Mouse (Mus musculus) regulatory T cell (primary cell): ENCODE data around the gene Lim2.

ENCODE experiments used
- in situ Hi-C: fragments of 300-600 bp; cut with MboI, MseI; formaldehyde crosslinking; loops from one replicate; pipeline ENCODE4 v1.15.1; 2025; ENCODE audit warnings: high pct_unique_total_duplicates

Lim2 gene

GRCm38 (mm10) chr7:43427406-43427805, at the start of gene Lim2:
Lim2 (plus strand) TSS chr7:43427670.
- in situ Hi-C loops = no loop called here

DNA sequence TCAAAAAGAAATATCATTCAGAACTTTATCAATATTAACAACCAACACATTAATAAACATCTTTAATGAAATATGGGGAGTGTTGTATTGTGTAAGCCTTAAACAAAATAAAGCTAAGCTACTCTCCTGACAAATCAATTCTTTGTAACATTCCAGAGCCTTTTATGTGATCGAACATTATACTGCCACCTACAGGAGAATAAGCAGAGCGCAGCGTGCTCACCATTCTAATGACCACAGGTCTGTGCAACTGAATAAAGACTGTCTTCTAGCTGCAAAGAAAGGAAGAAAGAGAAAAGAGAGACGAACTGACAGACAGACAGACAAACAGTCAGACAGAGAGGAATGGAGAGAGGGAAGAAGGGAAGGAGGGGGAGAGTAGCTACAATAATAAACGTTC, 49.2 kb upstream of the Lim2 start:
- in situ Hi-C loops = loop anchor here (5.0 kb wide), 1 partner anchor 101 kb away; no protein-coding TSS in a partner anchor

DNA sequence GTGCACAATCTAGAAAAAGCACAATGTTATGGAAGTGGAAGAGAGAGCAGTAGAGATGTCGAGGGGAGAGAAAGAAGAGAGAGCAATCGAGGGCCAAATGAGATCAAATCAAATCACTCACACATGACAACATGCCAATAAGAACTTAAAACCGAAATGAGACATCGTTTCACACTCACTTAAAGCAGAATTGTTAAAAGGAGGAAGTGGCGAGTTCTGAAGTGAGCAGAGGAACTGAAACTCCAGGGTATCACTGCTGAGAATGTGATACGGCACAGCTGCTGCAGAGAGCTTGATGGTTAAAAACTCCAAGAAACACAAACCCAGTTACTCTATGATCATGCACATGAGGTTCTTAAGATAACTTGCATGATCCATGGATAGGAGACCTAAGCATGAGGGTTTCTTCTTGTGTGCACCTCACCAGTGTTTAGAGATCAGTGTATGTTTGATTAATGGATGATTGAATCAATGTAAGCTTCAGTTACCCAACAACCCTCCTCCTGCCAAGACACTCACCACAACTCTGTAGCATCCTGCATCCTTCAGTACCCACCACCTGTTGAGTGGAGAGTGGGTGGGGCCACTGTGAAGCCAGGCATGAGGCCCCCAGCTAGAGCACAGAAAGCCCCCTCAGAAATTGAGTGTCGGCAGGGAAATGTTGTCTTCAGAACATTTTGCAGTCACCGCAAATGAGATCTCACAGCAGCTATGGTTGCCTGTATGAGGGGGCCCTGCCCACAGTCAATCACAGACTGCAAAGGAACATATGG, 34.9 kb upstream of the Lim2 start:
- in situ Hi-C loops = no loop called here

DNA sequence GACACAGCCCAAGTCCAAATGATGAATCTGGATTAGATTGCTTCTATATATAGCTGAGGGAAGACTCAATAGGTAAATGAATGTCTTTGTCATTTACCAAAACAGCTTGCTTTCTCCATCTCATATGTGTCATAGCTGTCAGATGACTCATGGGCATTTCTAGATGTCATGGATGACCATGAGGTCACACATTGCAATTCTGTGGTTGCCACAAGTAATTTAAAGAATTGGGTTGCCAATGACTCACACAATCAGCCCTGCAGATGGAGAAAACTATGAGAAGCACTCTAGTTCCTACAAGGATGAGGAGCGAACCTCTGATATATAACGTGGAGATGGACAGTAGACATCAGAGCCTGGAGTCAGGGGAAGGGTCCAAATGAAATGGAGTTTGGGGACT, 28.0 kb upstream of the Lim2 start:
- in situ Hi-C loops = no loop called here

- in situ Hi-C loops = no loop called here
These were observed 24.8 kb upstream of the Lim2 start for GRCm38 (mm10) chr7:43402718-43403117.

GRCm38 (mm10) chr7:43407573-43407972, 19.9 kb upstream of the Lim2 start:
- in situ Hi-C loops = no loop called here

GRCm38 (mm10) chr7:43408131-43408553, 19.3 kb upstream of the Lim2 start, which contains the start of gene Siglecg:
Siglecg (plus strand) TSS chr7:43408204.
- in situ Hi-C loops = no loop called here

DNA sequence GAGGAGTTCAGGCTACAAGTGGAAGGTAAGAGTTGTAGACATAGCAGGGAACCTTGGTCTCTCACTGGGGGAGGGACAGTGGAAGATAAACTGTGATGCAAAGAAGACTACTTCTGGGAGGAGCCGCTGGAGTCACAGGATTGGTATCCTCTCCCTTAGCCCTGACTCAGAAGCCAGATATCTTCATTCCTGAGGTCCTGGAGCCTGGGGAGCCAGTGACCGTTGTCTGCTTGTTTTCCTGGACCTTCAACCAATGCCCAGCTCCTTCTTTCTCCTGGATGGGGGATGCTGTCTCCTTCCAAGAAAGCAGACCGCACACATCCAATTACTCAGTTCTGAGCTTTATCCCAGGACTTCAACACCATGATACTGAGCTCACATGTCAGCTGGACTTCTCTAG, 18.4 kb upstream of the Lim2 start:
- in situ Hi-C loops = no loop called here

- in situ Hi-C loops = loop anchor here (5.0 kb wide), 1 partner anchor 1381 kb away; no protein-coding TSS in a partner anchor
These were observed 15.7 kb upstream of the Lim2 start for GRCm38 (mm10) chr7:43411724-43412123.

DNA sequence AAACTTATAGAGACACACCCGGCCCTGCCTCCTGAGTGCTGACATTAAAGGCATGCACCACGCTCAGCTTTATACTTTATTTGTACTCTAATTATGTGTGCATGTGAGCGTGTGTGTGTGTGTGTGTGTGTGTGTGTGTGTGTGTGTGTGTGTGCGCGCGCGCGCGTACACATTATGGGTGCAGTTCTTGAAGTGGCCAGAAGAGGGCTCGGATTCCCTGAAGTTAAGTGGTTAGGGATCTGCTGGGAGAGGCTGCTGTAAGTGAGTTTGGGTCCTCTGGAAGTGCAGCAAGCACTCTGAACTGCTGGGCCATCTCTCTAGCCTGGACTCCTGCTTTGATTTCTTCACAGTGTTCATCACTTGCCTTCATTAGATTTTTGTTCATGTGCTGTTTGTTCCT, 10.2 kb upstream of the Lim2 start:
- in situ Hi-C loops = no loop called here

DNA sequence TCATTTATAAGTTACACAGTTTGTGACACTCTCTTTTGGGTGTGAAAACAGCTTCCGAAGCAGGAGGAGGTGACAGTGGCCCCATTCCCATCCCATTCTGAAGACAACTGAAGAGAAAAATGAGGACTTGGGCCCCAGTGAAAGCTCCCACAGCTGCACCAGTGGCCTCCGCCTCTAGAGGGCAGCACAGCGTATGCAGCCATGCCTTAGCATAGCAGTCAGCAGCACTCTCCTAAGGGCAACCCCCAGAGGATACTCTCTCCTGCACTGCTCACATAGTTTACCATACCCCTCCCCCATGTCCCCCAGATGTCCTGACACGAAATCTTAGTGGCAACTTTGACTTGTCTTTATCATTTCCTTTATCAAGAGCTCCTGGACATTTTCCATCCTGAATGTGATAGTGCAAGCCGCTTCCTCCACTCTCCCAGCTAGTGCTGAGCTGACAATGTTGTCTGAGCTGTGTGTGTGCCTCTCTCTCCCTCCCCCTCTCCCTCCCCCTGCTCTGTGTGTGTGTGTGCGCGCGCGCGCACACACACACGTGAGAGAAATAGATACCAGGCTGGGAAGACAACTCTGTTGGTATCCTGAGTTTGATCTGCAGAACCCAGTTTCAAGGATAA, 4.4 kb upstream of the Lim2 start:
- in situ Hi-C loops = no loop called here

DNA sequence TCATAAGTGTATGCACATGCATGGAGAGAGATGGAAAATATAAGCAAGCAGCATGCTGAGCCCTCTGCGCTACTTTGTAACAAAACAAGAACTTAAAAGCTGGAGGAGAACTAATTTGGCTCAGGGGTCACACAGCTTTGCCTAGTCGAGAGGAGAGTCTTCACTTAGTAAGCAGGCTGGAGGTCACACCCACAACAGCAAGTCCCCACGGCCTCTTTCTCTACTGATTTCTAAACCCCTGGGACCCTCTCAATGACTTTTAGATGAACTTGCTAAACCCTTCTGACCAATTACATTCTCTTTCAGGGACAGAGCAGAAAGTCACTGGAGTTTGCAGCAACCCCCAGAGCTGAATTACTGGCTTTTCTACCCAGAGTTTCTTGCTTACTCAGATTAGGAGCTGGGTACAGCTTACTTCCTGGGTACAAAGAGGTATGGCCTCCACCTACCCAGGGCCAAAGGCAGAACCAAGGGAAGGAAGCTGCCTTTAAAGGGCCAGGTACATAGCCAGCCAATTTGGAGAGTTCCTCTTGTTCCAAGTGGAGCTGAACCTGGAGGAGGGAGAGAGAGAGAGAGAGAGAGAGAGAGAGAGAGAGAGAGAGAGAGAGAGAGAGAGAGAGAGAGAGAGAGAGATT, 3.4 kb upstream of the Lim2 start:
- in situ Hi-C loops = no loop called here

DNA sequence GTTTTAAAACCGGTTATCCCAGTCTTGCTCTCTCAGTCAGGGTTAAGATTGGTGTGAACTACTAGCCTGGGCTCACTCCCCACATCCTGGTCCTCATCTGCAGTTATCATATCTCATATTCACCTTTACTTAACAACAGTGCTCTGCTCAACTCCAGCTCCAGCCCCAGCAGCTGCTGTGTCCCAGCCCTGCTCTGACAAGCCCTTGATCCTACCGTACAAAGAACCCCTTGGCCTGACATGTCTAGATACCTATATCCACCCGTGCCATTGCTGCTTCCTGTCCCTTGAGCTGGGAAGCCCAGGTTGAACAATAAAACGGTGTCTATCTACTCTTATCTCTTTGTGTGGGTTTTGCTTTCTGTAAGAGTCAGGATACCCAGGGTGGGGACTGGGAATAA, 2.0 kb downstream of the Lim2 start:
- in situ Hi-C loops = no loop called here

DNA sequence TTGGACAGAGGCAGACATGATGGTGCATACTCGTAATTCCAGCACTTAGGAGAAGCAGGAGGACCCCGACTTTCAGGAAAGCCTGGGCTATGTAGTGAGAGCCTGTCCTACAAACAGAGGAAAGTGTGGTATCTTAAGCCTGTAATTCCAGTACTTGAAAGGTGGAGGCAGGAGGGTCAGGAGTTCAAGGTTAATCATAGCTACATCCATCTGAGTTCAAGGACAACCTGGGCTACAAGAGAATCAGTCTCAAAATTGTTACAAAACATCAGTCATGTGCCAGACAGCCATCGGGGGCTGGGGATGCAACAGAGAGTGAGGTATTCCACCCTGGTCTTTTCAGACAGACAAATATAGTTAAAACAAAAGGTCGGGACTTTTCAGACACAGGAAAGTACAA, 5.4 kb downstream of the Lim2 start:
- in situ Hi-C loops = no loop called here

GRCm38 (mm10) chr7:43434676-43435075, 7.2 kb downstream of the Lim2 start:
- in situ Hi-C loops = no loop called here

GRCm38 (mm10) chr7:43436341-43437255, 9.1 kb downstream of the Lim2 start, which contains the start of gene Nkg7:
Nkg7 (plus strand) TSS chr7:43437073.
- in situ Hi-C loops = no loop called here

- in situ Hi-C loops = no loop called here
These were observed 11.1 kb downstream of the Lim2 start for GRCm38 (mm10) chr7:43438611-43439010.

DNA sequence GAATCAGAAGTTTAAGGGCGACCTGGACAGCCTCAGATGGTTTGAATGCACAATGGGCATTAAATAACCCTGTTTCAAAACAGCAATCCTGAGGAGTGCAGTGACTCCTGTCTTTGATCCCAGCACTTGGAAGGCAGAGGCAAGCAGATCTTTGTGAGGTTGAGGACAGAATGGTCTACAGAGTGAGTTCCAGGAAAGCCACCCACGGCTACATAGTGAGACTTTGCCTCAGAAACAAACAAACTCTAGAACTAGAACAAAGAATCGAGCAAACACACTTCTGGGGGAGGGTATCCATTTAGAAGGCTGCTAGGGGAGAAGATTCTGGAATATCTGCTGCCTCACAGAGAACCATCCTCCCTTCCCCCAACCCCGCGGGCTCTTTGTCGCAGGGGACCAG, 13.0 kb downstream of the Lim2 start, which contains the start of gene Cldnd2:
Gene Cldnd2, plus strand, starts transcription at position 301 of the 400 bp plus-strand sequence.
- in situ Hi-C loops = no loop called here

GRCm38 (mm10) chr7:43441071-43441470, 13.6 kb downstream of the Lim2 start:
- in situ Hi-C loops = no loop called here

DNA sequence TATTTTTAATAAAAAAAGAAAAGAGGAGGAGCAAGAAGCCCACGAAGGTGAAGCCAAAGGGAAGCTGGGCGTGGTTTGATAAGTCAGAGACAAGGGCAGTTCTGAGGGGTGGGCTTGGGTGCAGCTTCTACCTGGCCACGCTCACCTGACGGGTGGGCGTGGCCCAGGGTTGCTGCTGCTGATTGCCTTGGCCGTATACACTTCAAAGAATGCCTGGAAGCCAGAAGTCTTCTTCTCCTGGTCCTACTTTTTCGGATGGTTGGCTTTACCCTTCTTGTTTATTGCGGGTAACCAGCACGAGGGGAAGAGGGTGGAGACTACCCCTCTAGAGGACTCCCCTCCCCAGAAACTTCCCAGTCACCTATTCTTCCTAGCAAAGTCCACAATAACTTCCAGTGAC, 15.2 kb downstream of the Lim2 start:
- in situ Hi-C loops = no loop called here

- in situ Hi-C loops = no loop called here
These were observed 15.9 kb downstream of the Lim2 start for GRCm38 (mm10) chr7:43443126-43443916.
